Mouse (Mus musculus): ENCODE measurements around the gene Olfr180.

Olfr180 gene

GRCm38 (mm10) chr16:58929292-58929691, at the start of gene Olfr180:
TSS of gene Olfr180 (minus strand) at chr16:58929392.
- no peak for DNase-seq

- no peak for DNase-seq
Measured at GRCm38 (mm10) chr16:58928655-58929054, 537 bp downstream of the Olfr180 start, which contains the start of gene Olfr181. TSS of gene Olfr181 (minus strand) at chr16:58928755.

GRCm38 (mm10) chr16:58891963-58892362, 37.2 kb downstream of the Olfr180 start, which contains the start of gene Olfr178:
TSS of gene Olfr178 (minus strand) at chr16:58892063.
- DNase-seq, result no peak

GRCm38 (mm10) chr16:58884416-58884815, 44.8 kb downstream of the Olfr180 start:
- DNase-seq, result no peak

GRCm38 (mm10) chr16:58874668-58875067, 54.5 kb downstream of the Olfr180 start, which contains the start of gene Olfr177:
TSS of gene Olfr177 (minus strand) at chr16:58874768.
- DNase-seq, result no peak

Data from cerebellum, adult 18-20 months (tissue).